Mouse (Mus musculus): Measurements from ENCODE around the gene Prss21. TPM values are rescaled to one million over a fixed set of nuclear protein-coding genes. Genes with fewer than 3 reads are reported as not detected.
"Not testable (repeated sequence)": the region's sequence is repeated elsewhere in the genome, so short reads cannot be mapped to it uniquely, and the experiment has no call there.

The Prss21 gene
- polyA plus RNA-seq, 1 experiment from 2014 or later: not detected

- H3K36me3 ChIP-seq: no peaks in the 10 kb centered on the region
- no peaks in the 10 kb centered on the region for H3K4me1 ChIP-seq (replicated peaks)
- no peaks in the 10 kb centered on the region for H3K27me3 ChIP-seq
- no peaks in the 10 kb centered on the region for H3K9me3 ChIP-seq (replicated peaks)
- H3K9ac ChIP-seq: no peak overlapping the region
- H3K27ac ChIP-seq: no peak overlapping the region
- WGBS: 82% methylated on average over 11 of the region's 11 CpGs
- H3K4me2 ChIP-seq: no peak overlapping the region
- ATAC-seq (replicated peaks; ENCODE audit: insufficient number of reproducible peaks, insufficient read depth, low FRiP score, low read depth): no peak
- no peak overlapping the region for H3K4me3 ChIP-seq
These were observed 657 bp downstream of the Prss21 start for GRCm38 (mm10) chr17:23868513-23868912.

- Histone ChIP-seq H3K9ac (no peak overlapping the region), H3K36me3 (no peaks in the 10 kb centered on the region), H3K27me3 (no peaks in the 10 kb centered on the region), H3K9me3 (replicated peaks) (no peaks in the 10 kb centered on the region), H3K4me1 (replicated peaks) (0 out of 2 replicates have a peak, but pooled peaks cover 5% of the 10 kb centered on the region), H3K27ac (no peak overlapping the region), H3K4me2 (no peak overlapping the region), H3K4me3 (no peak overlapping the region)
- 34% methylated on average over 8 of the region's 8 CpGs for WGBS
- ATAC-seq (replicated peaks; ENCODE audit: insufficient number of reproducible peaks, insufficient read depth, low FRiP score, low read depth): no peak
These were observed 6.3 kb downstream of the Prss21 start for GRCm38 (mm10) chr17:23873884-23874856.

GRCm38 (mm10) chr17:23876741-23877140 is 8.9 kb downstream of the Prss21 start:
- Histone ChIP-seq H3K9ac (no peak overlapping the region), H3K4me2 (no peak overlapping the region), H3K4me1 (replicated peaks) (0 out of 2 replicates have a peak, but pooled peaks cover 5% of the 10 kb centered on the region), H3K27me3 (no peaks in the 10 kb centered on the region), H3K27ac (no peak overlapping the region), H3K9me3 (replicated peaks) (no peaks in the 10 kb centered on the region), H3K36me3 (no peaks in the 10 kb centered on the region), H3K4me3 (no peak overlapping the region)
- ATAC-seq (replicated peaks; ENCODE audit: insufficient number of reproducible peaks, insufficient read depth, low FRiP score, low read depth): 0 out of 2 replicates have a peak, but pooled peaks have one; percentile 44
- 54% methylated on average over 3 of the region's 3 CpGs for WGBS

- H3K27me3 ChIP-seq: no peaks in the 10 kb centered on the region
- ATAC-seq (replicated peaks; ENCODE audit: insufficient number of reproducible peaks, insufficient read depth, low FRiP score, low read depth): 0 out of 2 replicates have a peak, but pooled peaks have one; percentile 37
- H3K9ac ChIP-seq: no peak overlapping the region
- no peaks in the 10 kb centered on the region for H3K36me3 ChIP-seq
- H3K27ac ChIP-seq: no peak overlapping the region
- 82% methylated on average over 2 of the region's 2 CpGs for WGBS
- H3K9me3 ChIP-seq (replicated peaks): no peaks in the 10 kb centered on the region
- H3K4me1 ChIP-seq (replicated peaks): 0 out of 2 replicates have a peak, but pooled peaks cover 5% of the 10 kb centered on the region
- no peak overlapping the region for H3K4me2 ChIP-seq
- no peak overlapping the region for H3K4me3 ChIP-seq
These were observed 9.3 kb downstream of the Prss21 start for GRCm38 (mm10) chr17:23877166-23877565.

GRCm38 (mm10) chr17:23880576-23880975 is 12.7 kb downstream of the Prss21 start, which contains the start of the genes Dcpp1 and Dcpp2:
Dcpp1 (plus strand) TSS chr17:23880876.
Dcpp2 (plus strand) TSS chr17:23880880.
- not testable (repeated sequence) for H3K27me3 ChIP-seq; H3K36me3 ChIP-seq; H3K4me2 ChIP-seq; ATAC-seq (replicated peaks; ENCODE audit: insufficient number of reproducible peaks, insufficient read depth, low FRiP score, low read depth); H3K9me3 ChIP-seq (replicated peaks); H3K27ac ChIP-seq; H3K9ac ChIP-seq; H3K4me3 ChIP-seq; H3K4me1 ChIP-seq (replicated peaks)
- WGBS: 42% methylated on average over 4 of the region's 4 CpGs

GRCm38 (mm10) chr17:23917158-23917557 is 49.3 kb downstream of the Prss21 start, which contains the start of gene Dcpp3:
Dcpp3 (plus strand) TSS chr17:23917458.
- not testable (repeated sequence) for ATAC-seq (replicated peaks; ENCODE audit: insufficient number of reproducible peaks, insufficient read depth, low FRiP score, low read depth)

More at GRCm38 (mm10) chr17:23917158-23917557, 49.3 kb downstream of the Prss21 start, which contains the start of gene Dcpp3:
- H3K9ac ChIP-seq; H3K27me3 ChIP-seq; H3K9me3 ChIP-seq (replicated peaks); H3K4me3 ChIP-seq; H3K27ac ChIP-seq; H3K4me2 ChIP-seq; H3K4me1 ChIP-seq (replicated peaks); H3K36me3 ChIP-seq: not testable (repeated sequence)
- 46% methylated on average over 4 of the region's 4 CpGs for WGBS

Small RNAs within 50 kb of the gene (microRNA-seq; reads per million reads assigned to microRNA genes)
- gene Mir5125: 1.5 reads per million

Other genes starting within 250 kb of the Prss21 start
- gene Mmp25, start 222.8 kb upstream of the Prss21 start, polyA plus RNA-seq (2015; fragmentation: Nextera tagmentation; extraction: Ambion mirVana): 0.38 and 0.48 TPM in 2 replicates
- 0.35 and 0.39 TPM in 2 replicates for gene Bicdl2, start 207.6 kb upstream of the Prss21 start, polyA plus RNA-seq (2015; fragmentation: Nextera tagmentation; extraction: Ambion mirVana)
- 226 and 282 TPM in 2 replicates for gene Hcfc1r1, start 194.5 kb upstream of the Prss21 start, polyA plus RNA-seq (2015; fragmentation: Nextera tagmentation; extraction: Ambion mirVana)
- gene Thoc6, start 194.2 kb upstream of the Prss21 start, polyA plus RNA-seq (2015; fragmentation: Nextera tagmentation; extraction: Ambion mirVana): 29.4 and 36.8 TPM in 2 replicates
- 107 and 116 TPM in 2 replicates for gene Tnfrsf12a, start 190.6 kb upstream of the Prss21 start, polyA plus RNA-seq (2015; fragmentation: Nextera tagmentation; extraction: Ambion mirVana)
- gene Cldn6, start 188.8 kb upstream of the Prss21 start, polyA plus RNA-seq (2015; fragmentation: Nextera tagmentation; extraction: Ambion mirVana): 4.5 and 12.9 TPM in 2 replicates
- 0.09 and 0.68 TPM in 2 replicates for gene Cldn9, start 184.0 kb upstream of the Prss21 start, polyA plus RNA-seq (2015; fragmentation: Nextera tagmentation; extraction: Ambion mirVana)
- not detected in 2 replicates for gene 1520401A03Rik, start 145.3 kb upstream of the Prss21 start, polyA plus RNA-seq (2015; fragmentation: Nextera tagmentation; extraction: Ambion mirVana)
- 22.4 and 37.6 TPM in 2 replicates for gene Pkmyt1, start 141.7 kb upstream of the Prss21 start, polyA plus RNA-seq (2015; fragmentation: Nextera tagmentation; extraction: Ambion mirVana)
- gene Paqr4, start 127.2 kb upstream of the Prss21 start, polyA plus RNA-seq (2015; fragmentation: Nextera tagmentation; extraction: Ambion mirVana): 13.5 and 18.7 TPM in 2 replicates
- gene Kremen2, start 122.2 kb upstream of the Prss21 start, polyA plus RNA-seq (2015; fragmentation: Nextera tagmentation; extraction: Ambion mirVana): 0.28 and 3.3 TPM in 2 replicates
- gene Flywch1, start 96.5 kb upstream of the Prss21 start, polyA plus RNA-seq (2015; fragmentation: Nextera tagmentation; extraction: Ambion mirVana): 36.5 and 47.5 TPM in 2 replicates
- gene Flywch2, start 82.0 kb upstream of the Prss21 start, polyA plus RNA-seq (2015; fragmentation: Nextera tagmentation; extraction: Ambion mirVana): 4.8 and 9.1 TPM in 2 replicates
- gene Srrm2, start 77.5 kb upstream of the Prss21 start, polyA plus RNA-seq (2015; fragmentation: Nextera tagmentation; extraction: Ambion mirVana): 315 and 320 TPM in 2 replicates
- gene Elob, start 38.9 kb upstream of the Prss21 start, polyA plus RNA-seq (2015; fragmentation: Nextera tagmentation; extraction: Ambion mirVana): 782 and 921 TPM in 2 replicates
- gene Prss33, start 32.0 kb upstream of the Prss21 start, polyA plus RNA-seq (2015; fragmentation: Nextera tagmentation; extraction: Ambion mirVana): 0.13 TPM in 1 of 2 replicates, not detected in the other
- gene Prss32, start 24.2 kb upstream of the Prss21 start, polyA plus RNA-seq (2015; fragmentation: Nextera tagmentation; extraction: Ambion mirVana): not detected in 2 replicates
- gene Prss41, start 23.9 kb upstream of the Prss21 start, polyA plus RNA-seq (2015; fragmentation: Nextera tagmentation; extraction: Ambion mirVana): 0.06 and 0.33 TPM in 2 replicates
- gene Dcpp1, start 12.8 kb downstream of the Prss21 start, polyA plus RNA-seq (2015; fragmentation: Nextera tagmentation; extraction: Ambion mirVana): not detected in 2 replicates
- gene Dcpp2, start 12.8 kb downstream of the Prss21 start, polyA plus RNA-seq (2015; fragmentation: Nextera tagmentation; extraction: Ambion mirVana): not detected in 2 replicates
- gene Dcpp3, start 49.4 kb downstream of the Prss21 start, polyA plus RNA-seq (2015; fragmentation: Nextera tagmentation; extraction: Ambion mirVana): not detected in 2 replicates
- gene Sbp, start 73.6 kb downstream of the Prss21 start, polyA plus RNA-seq (2015; fragmentation: Nextera tagmentation; extraction: Ambion mirVana): not detected in 2 replicates
- gene Sbpl, start 87.2 kb downstream of the Prss21 start, polyA plus RNA-seq (2015; fragmentation: Nextera tagmentation; extraction: Ambion mirVana): not detected in 2 replicates
- gene Prss30, start 112.5 kb downstream of the Prss21 start, polyA plus RNA-seq (2015; fragmentation: Nextera tagmentation; extraction: Ambion mirVana): 0.34 TPM in 1 of 2 replicates, not detected in the other
- gene Prss22, start 130.0 kb downstream of the Prss21 start, polyA plus RNA-seq (2015; fragmentation: Nextera tagmentation; extraction: Ambion mirVana): 0.13 TPM in 1 of 2 replicates, not detected in the other
- gene Prss27, start 170.1 kb downstream of the Prss21 start, polyA plus RNA-seq (2015; fragmentation: Nextera tagmentation; extraction: Ambion mirVana): not detected in 2 replicates
- 31.3 and 37.6 TPM in 2 replicates for gene Kctd5, start 205.4 kb downstream of the Prss21 start, polyA plus RNA-seq (2015; fragmentation: Nextera tagmentation; extraction: Ambion mirVana)